Mouse (Mus musculus) hindbrain, embryonic 12.5 days (tissue): Measurements from ENCODE around the gene Slc52a3. TPM values are rescaled to one million over a fixed set of nuclear protein-coding genes. Genes with fewer than 3 reads are reported as not detected.
A peak's percentile ranks its signal among the peaks of the same experiment; 100 is the strongest.

Experiments used
- microRNA counts: library from miRNA; unstranded; fragments of <30 nt; microRNA quantifications from one replicate; lab custom pipeline; 2017
- microRNA-seq: library from miRNA; unstranded; fragments of <30 nt; microRNA quantifications from one replicate; pipeline ENCODE4, GENCODE M21; 2017
- polyA plus RNA-seq: library from polyadenylated mRNA; unstranded; fragments of >200 nt; fragmentation: Nextera tagmentation; extraction: Ambion mirVana; gene quantifications from 2 replicates; pipeline ENCODE4 v1.2.1, GENCODE M21; 2016

The Slc52a3 gene
- polyA plus RNA-seq, 1 experiment from 2014 or later: 1.5 TPM

MicroRNAs within 50 kb of the gene (microRNA counts, 519-probe panel; counts per million panel counts)
- microRNA mmu-miR-1953 (lab: Ali Mortazavi, UCI): 470 counts per million, percentile 58 among the panel's probes with 10 or more counts

Small RNA genes within 50 kb of the gene (microRNA-seq; reads per million reads assigned to microRNA genes)
- gene Mir1953: 1.1 reads per million

Other genes with a start within 250 kb of the Slc52a3 start
- 0.40 and 0.48 TPM in 2 replicates for gene Rspo4, start 153.6 kb upstream of the Slc52a3 start, polyA plus RNA-seq
- 0.14 and 0.20 TPM in 2 replicates for gene Angpt4, start 85.3 kb upstream of the Slc52a3 start, polyA plus RNA-seq
- gene Fam110a, start 16.3 kb upstream of the Slc52a3 start, polyA plus RNA-seq: 78.6 and 86.0 TPM in 2 replicates
- 26.8 and 28.3 TPM in 2 replicates for gene Scrt2, start 85.0 kb downstream of the Slc52a3 start, polyA plus RNA-seq
- gene Srxn1, start 109.0 kb downstream of the Slc52a3 start, polyA plus RNA-seq: 13.8 and 15.3 TPM in 2 replicates
- 8.8 and 9.9 TPM in 2 replicates for gene Tcf15, start 147.1 kb downstream of the Slc52a3 start, polyA plus RNA-seq
- gene Csnk2a1, start 230.3 kb downstream of the Slc52a3 start, polyA plus RNA-seq: 88.4 and 90.6 TPM in 2 replicates